Mouse (Mus musculus) hindbrain, embryonic 13.5 days (tissue): ENCODE measurements around the gene Hmgcl. TPM values are rescaled to one million over a fixed set of nuclear protein-coding genes. Genes with fewer than 3 reads are reported as not detected.

Experiments used
- ATAC-seq: fragments of 200-750 bp; cut with Nextera tagmentation; 2 replicates; pipeline ENCODE4 v1.8.0; 2017; ENCODE audit warnings: moderate TSS enrichment; ENCODE audit not compliant: low FRiP score
- H3K27ac ChIP-seq: fragments of 300-500 bp; sonication (generic); 2 replicates; pipeline ENCODE4 v1.5.1; 2015; ENCODE audit warnings: inconsistent platforms, mild to moderate bottlenecking, moderate library complexity
- H3K27me3 ChIP-seq: fragments of 300-500 bp; sonication (generic); 2 replicates; pipeline ENCODE4 v1.6.1; 2015; ENCODE audit warnings: mild to moderate bottlenecking, inconsistent platforms
- H3K36me3 ChIP-seq: fragments of 300-500 bp; sonication (generic); 2 replicates; pipeline ENCODE4 v1.6.1; 2015; ENCODE audit warnings: mild to moderate bottlenecking, inconsistent platforms
- H3K4me1 ChIP-seq: fragments of 300-500 bp; sonication (generic); replicated peaks from 2 replicates; pipeline ENCODE4 v1.6.1; 2015; ENCODE audit warnings: inconsistent platforms
- H3K4me2 ChIP-seq: fragments of 300-500 bp; sonication (generic); 2 replicates; pipeline ENCODE4 v1.6.1; 2015; ENCODE audit warnings: inconsistent platforms, mild to moderate bottlenecking, moderate library complexity
- H3K4me3 ChIP-seq: fragments of 300-500 bp; sonication (generic); 2 replicates; pipeline ENCODE4 v1.5.1; 2015; ENCODE audit warnings: mild to moderate bottlenecking, inconsistent platforms
- H3K9ac ChIP-seq: fragments of 300-500 bp; sonication (generic); 2 replicates; pipeline ENCODE4 v1.6.1; 2015; ENCODE audit warnings: mild to moderate bottlenecking, inconsistent platforms
- H3K9me3 ChIP-seq: fragments of 300-500 bp; sonication (generic); 2 replicates; pipeline ENCODE4 v1.6.1; 2016; ENCODE audit warnings: inconsistent platforms
- WGBS: fragments of 180-500 bp; shearing (Covaris S2); methylation state at CpG from one replicate; pipeline ENCODE4 v1.1.7; 2015; 5-methylcytosine and 5-hydroxymethylcytosine counted together
- polyA plus RNA-seq: library from polyadenylated mRNA; unstranded; fragments of >200 nt; fragmentation: Nextera tagmentation; extraction: Ambion mirVana; gene quantifications from 2 replicates; pipeline ENCODE4 v1.2.1, GENCODE M21; 2015

The Hmgcl gene
- polyA plus RNA-seq, 1 experiment from 2014 or later = 56.5 TPM

GRCm38 (mm10) chr4:136006821-136007220, 60.6 kb downstream of the Hmgcl start:
- WGBS = 95% methylated on average over 3 of the region's 3 CpGs
- H3K9me3 ChIP-seq = no peaks in the 10 kb centered on the region
- H3K4me2 ChIP-seq = no peak overlapping the region

GRCm38 (mm10) chr4:136008782-136009447, 62.7 kb downstream of the Hmgcl start:
- Histone ChIP-seq H3K27me3 (no peaks in the 10 kb centered on the region), H3K4me2 (no peak overlapping the region), H3K36me3 (peaks cover 92% of the 10 kb centered on the region)

More at GRCm38 (mm10) chr4:136006821-136007220, 60.6 kb downstream of the Hmgcl start:
- Histone ChIP-seq H3K27me3 (no peaks in the 10 kb centered on the region), H3K9ac (no peak overlapping the region), H3K4me3 (no peak overlapping the region), H3K27ac (no peak overlapping the region), H3K4me1 (no peaks in the 10 kb centered on the region), H3K36me3 (peaks cover 94% of the 10 kb centered on the region)
- no peak for ATAC-seq

GRCm38 (mm10) chr4:136010586-136010985, 64.3 kb downstream of the Hmgcl start:
- Histone ChIP-seq H3K9ac (no peak overlapping the region), H3K27ac (no peak overlapping the region), H3K27me3 (no peaks in the 10 kb centered on the region), H3K9me3 (no peaks in the 10 kb centered on the region), H3K4me3 (no peak overlapping the region), H3K4me2 (no peak overlapping the region), H3K4me1 (no peaks in the 10 kb centered on the region), H3K36me3 (peaks cover 79% of the 10 kb centered on the region)
- WGBS = 97% methylated on average over 4 of the region's 4 CpGs
- ATAC-seq = no peak

More at GRCm38 (mm10) chr4:136008782-136009447, 62.7 kb downstream of the Hmgcl start:
- Histone ChIP-seq H3K4me3 (no peak overlapping the region), H3K9ac (no peak overlapping the region), H3K9me3 (no peaks in the 10 kb centered on the region), H3K4me1 (no peaks in the 10 kb centered on the region), H3K27ac (no peak overlapping the region)
- ATAC-seq = no peak
- WGBS = 93% methylated on average over 8 of the region's 8 CpGs

Other genes with a start within 250 kb of the Hmgcl start
- gene Il22ra1, start 218.3 kb upstream of the Hmgcl start, polyA plus RNA-seq = not detected in 2 replicates
- gene Myom3, start 186.7 kb upstream of the Hmgcl start, polyA plus RNA-seq = 0.12 and 0.13 TPM in 2 replicates
- gene Srsf10, start 90.7 kb upstream of the Hmgcl start, polyA plus RNA-seq = 228 and 241 TPM in 2 replicates
- 109 and 112 TPM in 2 replicates for gene Pnrc2, start 72.6 kb upstream of the Hmgcl start, polyA plus RNA-seq
- gene Cnr2, start 51.1 kb upstream of the Hmgcl start, polyA plus RNA-seq = 0.13 and 0.17 TPM in 2 replicates
- gene Fuca1, start 25.7 kb upstream of the Hmgcl start, polyA plus RNA-seq = 55.8 and 60.9 TPM in 2 replicates
- gene Gale, start 17.3 kb downstream of the Hmgcl start, polyA plus RNA-seq = 39.5 and 41.2 TPM in 2 replicates
- 209 and 211 TPM in 2 replicates for gene Lypla2, start 26.2 kb downstream of the Hmgcl start, polyA plus RNA-seq
- gene Pithd1, start 40.8 kb downstream of the Hmgcl start, polyA plus RNA-seq = 54.3 and 58.3 TPM in 2 replicates
- 27.7 and 28.6 TPM in 2 replicates for gene Eloa, start 75.3 kb downstream of the Hmgcl start, polyA plus RNA-seq
- gene Rpl11, start 107.0 kb downstream of the Hmgcl start, polyA plus RNA-seq = 329 and 334 TPM in 2 replicates
- gene Id3, start 197.0 kb downstream of the Hmgcl start, polyA plus RNA-seq = 234 and 269 TPM in 2 replicates
- 2.7 and 3.2 TPM in 2 replicates for gene E2f2, start 225.9 kb downstream of the Hmgcl start, polyA plus RNA-seq